Mouse (Mus musculus) megakaryocyte, embryonic 14.5 days (primary cell): ENCODE results near the gene Fnbp1.

Source experiments
- FLI1 ChIP-seq: IDR thresholded peaks from 2 replicates; pipeline ENCODE4 v1.6.1; 2012; ENCODE audit warnings: low read length, inconsistent platforms, mixed read lengths
- GATA1 ChIP-seq: IDR thresholded peaks from 3 replicates; pipeline ENCODE4 v1.6.1; 2012; ENCODE audit warnings: mixed read lengths, low read length, inconsistent platforms, borderline replicate concordance

GRCm38 (mm10) chr2:31097276-31097675 is 44.5 kb downstream of the Fnbp1 start:
- no peak for TF ChIP-seq GATA1
- no peak for TF ChIP-seq FLI1
